Mouse (Mus musculus) right cerebral cortex, postnatal 10 days (tissue): ENCODE data around the gene Snx4.
"Not testable (repeated sequence)": the region's sequence is repeated elsewhere in the genome, so short reads cannot be mapped to it uniquely, and the experiment has no call there.

Experiments
- DNase-seq, 2 experiments: peaks; one replicate each; pipeline ENCODE4 v3.0.0; 2021; ENCODE audit warnings: low spot score in 2 of 2

The Snx4 gene

DNA sequence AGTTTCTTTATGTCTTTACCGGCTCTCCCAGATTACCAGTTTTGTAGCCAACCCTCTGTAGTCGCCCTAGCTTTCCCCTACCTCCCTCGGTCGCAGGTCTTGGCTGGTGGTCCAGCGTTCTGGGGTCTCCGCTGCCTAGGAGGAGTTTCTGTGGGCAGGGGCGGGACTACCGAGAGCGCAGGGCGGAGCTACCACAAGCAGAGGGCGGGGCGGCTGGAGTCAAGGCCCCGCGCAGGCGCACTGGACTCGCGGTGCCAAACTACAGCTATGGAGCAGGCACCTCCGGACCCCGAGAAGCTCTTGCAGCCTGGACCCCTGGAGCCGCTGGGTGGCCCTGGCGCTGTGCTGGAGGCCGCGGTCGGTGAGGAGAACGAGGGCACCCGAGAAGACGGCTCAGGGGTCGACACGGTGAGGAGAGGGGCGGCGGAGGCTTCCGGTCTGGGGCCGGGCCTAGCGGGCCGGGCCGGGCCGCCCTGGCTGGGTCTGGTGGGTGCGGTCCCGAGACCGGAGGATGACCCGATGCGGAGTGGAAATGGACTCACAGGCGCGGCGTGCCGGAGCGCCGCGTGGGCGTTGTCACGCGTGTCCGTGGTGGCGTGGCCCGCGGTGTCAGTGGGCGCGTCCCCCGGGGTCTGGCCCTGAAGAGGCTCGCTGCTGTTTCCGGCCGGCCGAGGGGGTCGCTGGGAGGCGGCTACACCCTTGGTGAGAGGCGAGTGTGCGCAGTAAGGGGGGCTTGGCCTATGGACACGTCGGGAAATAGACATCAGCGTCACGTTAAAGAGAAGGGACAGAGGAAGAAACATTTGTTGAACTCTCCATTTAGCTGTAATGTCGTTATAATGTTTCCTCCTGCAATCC lies at the start of gene Snx4:
Gene Snx4, plus strand, starts transcription at position 249 of the 858 bp plus-strand sequence.
- DNase-seq: peak; percentile 95

- DNase-seq: no peak
Observed at GRCm38 (mm10) chr16:33210812-33211211, 40.4 kb upstream of the Snx4 start.

DNA sequence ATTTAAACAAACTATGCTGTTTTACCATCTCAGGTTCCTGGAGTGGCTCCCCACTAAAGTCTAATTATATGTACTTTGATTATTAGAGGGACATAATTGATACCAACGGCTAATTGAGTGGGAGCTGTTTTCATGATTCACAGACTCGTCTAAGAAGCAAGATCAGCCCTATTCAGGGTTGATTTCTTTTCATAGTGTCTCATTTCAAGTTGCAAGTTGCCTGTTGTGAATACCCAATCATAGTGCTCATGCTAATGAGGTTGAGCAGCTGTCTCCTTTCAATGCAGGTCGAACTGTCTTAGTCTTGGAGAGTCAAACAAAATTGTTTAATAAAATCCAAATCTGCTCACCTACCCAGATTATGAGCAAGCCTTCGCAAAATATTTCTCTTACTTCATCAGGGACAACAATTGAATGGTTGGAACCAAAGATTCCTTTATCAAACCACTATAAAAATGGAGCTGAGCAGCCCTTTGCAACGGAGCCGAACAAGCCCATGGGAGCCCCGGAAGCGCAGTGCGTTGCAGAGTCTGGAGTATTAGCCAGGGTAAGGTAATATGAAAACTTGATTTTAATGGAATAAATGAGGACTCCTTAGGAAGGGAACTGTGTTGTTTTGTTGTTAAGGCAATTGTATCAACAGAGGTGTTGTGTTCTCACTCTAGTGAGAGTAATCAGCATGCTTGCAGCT lies 34.8 kb upstream of the Snx4 start:
- no peak for DNase-seq

DNA sequence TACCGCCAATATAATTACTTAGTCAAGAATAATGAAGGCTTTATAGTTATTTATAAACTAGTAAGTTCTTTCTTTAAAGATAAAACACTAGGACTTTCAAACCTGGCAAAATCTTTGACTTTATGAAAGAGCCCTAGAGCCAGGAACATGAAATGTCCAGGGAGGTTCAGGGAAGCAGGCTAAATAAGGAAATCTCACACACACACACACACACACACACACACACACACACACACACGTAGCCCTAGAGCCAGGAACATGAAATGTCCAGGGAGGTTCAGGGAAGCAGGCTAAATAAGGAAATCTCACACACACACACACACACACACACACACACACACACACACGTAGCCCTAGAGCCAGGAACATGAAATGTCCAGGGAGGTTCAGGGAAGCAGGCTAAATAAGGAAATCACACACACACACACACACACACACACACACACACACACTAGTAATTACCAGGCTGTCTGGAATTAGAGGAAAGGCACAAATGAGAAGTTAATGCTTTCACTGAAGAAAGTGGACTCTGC lies 33.6 kb upstream of the Snx4 start:
- not testable (repeated sequence) for DNase-seq

DNA sequence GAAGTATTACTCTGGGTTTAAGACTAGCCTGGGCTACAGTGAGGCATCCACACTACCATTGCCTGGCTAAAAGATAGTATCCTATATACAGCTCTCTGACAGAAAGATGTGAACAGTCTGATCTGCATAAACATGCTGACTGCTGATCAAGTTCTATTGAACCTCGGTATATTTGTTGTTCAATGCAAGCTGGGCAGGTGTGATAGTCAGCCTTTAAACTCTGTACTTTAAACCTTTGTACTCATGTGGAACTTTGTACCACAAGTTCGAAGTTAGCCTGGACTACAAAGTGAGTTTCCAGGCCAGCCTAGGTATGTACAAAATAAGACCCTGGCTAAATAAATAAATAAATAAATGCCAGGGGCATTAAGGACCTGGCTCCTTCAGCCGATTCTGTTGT lies 28.8 kb upstream of the Snx4 start:
- no peak for DNase-seq

DNA sequence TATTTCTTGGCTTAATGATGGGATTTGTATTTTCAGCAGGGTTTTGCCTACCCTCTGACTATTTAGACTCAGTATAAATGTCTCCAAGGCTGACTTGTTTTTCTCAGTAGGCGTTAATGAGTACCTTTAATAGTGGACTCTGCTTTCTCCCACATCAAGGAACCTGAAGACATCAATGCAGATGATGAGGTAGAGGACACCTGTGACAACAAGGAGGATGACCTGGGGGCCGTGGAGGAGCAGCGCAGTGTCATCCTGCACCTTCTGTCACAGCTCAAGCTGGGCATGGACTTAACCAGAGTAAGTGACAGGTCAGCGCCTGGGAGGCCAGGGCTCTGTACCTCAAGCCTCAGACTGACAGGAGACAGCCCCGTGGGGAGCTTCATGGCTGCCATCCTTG lies 26.9 kb upstream of the Snx4 start:
- DNase-seq: no peak

GRCm38 (mm10) chr16:33234128-33234527 lies 17.1 kb upstream of the Snx4 start:
- no peak for DNase-seq

GRCm38 (mm10) chr16:33236151-33236550 lies 15.1 kb upstream of the Snx4 start:
- no peak for DNase-seq

DNA sequence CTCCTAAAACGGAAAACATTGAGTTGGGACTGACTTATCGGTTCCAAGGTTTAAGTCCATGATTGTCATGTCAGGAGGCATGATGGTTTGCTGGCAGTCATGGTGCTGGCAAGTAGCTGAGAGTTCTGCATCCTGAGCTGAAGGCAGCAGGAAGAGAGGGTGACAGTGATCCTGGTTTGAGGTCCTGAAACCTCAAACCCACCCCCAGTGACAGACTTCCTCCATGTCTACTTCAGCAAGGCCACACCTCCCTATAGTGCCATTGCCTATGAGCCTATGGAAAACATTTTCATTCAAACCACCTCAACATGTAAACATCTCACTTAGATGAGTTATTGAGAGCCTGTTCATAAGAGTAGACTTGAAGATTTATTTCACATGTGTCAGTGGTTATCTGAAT lies 11.9 kb upstream of the Snx4 start:
- no peak for DNase-seq

DNA sequence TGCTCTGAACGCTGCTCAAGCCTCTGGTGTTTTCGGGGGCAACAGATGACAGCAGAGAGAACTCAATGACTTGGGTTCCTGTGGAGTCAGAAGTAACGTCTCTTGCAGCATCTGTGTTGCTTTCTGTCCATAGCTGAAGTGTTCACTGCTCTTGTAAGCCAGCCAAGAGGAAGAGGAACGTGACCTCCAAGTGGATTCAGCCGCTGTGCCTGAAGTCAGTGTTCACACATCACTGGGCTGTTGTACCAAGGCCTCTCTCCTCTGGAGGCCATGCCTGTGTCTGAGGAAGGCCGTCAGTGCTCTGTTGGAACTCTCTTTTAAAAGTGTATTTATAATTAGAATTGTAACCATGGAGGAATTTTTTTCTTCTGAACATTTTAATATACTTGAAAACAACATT lies 9.2 kb upstream of the Snx4 start:
- DNase-seq: no peak

- DNase-seq: no peak
Observed at GRCm38 (mm10) chr16:33244136-33244691, 7.0 kb upstream of the Snx4 start.

GRCm38 (mm10) chr16:33244933-33245470 lies 6.2 kb upstream of the Snx4 start:
- no peak for DNase-seq

DNA sequence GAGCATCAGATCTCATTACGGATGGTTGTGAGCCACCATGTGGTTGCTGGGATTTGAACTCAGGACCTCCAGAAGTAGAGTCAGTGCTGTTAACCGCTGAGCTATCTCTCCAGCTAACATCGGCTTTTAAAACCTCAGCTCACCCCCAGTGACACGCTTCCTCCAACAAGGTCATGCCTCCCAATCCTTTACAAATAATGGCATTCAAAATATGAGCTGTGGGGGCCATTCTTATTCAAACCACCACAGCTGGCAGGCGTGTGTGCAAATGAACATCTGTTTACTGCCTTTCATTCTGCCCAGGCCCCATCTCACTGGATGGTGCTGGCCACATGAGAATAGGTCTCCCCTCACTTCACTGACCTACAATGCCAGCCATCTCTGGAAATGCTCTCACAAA lies 4.7 kb upstream of the Snx4 start:
- DNase-seq: no peak

GRCm38 (mm10) chr16:33247006-33247405 lies 4.2 kb upstream of the Snx4 start:
- no peak for DNase-seq

- DNase-seq: no peak
Observed at GRCm38 (mm10) chr16:33250651-33251120, 556 bp upstream of the Snx4 start.

DNA sequence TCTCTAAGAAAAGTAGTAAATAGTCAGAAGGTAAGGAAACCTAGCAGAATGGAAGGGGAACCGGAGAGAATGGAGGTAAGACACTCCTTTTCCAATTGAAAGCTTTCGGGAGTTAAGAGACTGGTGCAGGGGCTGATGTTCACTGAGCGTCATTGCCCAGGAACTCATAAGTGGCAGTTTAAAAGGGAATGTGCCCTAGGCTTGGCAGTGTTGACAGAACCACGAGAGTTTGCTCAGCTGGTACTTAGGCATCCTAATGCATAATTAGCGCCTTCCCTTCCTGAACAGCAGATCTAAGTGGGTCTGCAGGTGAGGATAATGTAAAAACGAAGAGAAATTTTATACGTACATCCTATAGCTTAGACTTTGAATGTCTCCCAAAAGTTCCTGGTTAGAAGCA lies 4.4 kb downstream of the Snx4 start:
- no peak for DNase-seq

DNA sequence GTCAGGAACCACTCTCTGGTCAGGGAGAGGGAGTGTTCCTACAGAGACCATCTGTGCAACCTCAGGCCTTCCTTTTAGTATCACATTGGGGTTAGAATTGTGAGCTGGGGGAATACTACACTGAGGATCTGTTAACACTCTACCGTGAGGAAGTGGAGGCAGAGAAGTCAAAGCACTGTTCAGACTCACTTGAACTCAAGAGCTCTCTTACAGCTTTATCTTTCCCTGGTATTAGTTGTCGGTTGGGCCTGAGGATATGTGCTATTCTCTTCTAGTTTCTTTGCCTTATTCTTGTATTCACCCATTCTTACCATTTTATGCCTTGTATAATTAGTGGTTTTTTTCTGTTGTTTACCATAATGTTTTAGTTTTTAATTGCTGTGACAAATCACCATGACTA lies 7.3 kb downstream of the Snx4 start:
- DNase-seq: no peak

- DNase-seq: no peak
Observed at GRCm38 (mm10) chr16:33259824-33260223, 8.6 kb downstream of the Snx4 start.

DNA sequence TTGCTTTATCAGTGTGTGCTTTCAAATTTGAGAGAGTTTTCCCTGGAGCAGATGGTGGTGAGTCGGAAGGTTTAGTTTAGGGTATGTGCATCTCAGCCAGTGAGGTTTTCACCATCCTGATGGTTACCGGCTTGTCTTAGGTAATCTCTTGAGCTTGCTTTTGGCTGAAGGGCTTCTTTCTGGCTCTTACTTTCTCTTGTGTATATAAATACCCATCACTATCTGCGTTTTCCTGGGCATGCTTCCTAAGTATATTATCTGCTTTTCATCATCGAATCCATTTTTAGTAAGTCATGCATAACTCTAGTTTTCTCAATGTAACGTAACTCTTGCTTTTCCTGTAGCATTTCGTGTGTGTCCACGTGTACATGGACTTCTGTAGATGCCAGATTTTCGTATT lies 9.6 kb downstream of the Snx4 start:
- no peak for DNase-seq

DNA sequence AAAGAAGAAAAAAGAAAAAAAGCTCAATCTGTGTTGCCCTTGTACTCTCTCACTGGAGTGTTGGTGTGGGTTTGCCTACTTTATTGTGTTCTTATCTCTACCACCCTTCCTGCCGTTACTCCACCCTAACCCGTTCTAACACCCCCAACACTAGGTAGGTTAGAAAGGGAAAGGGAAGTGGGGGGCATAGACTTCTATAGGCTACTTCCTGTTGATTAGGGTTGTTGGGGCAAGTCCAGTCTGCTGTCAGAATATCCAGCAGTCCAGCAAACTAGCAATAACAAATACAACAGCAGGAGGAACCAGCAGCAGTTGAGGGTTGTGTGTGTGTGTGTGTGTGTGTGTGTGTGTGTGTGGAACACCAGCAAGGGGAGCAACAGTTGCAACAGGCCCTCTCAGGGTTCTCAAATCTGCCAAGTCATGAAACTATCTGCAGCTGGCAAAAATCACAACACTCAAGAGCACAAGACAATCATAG lies 10.4 kb downstream of the Snx4 start:
- DNase-seq: peak in 1 of 2 experiments; percentile 26

DNA sequence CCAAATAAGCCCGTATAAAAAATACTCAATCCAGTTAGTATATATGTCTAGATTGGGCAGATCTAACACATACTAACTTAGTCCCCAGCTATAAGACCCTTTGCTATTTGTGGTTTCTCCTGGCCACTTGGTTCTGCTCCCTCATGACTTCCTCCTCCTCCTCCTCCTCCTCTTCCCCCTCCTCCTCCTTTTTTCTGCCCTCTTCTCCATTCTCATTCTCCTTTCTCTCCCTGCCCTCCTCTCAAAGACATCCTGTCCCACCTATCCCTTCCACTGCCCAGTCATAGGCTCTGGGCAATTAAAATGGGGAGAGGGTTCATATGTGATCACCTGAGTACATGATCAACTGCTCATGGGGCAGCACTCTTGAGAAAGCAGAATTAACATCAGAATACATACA lies 10.9 kb downstream of the Snx4 start:
- no peak for DNase-seq

DNA sequence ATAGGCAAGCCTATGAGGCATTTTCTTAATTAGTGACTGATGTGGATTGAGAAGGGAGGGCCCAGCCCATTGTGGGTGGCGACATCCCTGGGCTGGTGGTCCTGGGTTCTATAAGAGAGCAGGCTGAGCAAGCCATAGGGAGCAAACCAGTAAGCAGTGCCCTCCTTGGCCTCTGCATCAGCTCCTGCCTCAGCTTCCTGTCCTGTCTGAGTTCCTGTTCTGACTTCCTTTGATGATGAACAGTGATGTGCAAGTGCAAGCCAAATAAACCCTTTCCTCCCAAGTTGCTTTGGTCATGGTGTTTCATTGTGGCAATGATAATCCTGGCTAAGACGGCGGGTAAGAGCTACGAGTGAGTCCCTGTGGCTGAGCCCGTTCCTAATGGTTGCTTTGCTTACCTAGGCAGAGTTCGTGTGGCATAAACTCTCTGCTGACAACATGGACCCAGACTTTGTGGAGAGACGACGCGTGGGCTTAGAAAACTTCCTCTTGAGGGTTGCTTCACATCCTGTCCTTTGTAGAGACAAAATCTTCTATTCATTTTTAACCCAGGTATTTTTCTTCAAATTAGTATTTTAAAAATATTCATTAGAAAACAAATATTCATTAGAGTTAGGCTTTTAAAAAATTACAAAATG lies 16.5 kb downstream of the Snx4 start:
- no peak for DNase-seq
